Mouse (Mus musculus) cerebellum, adult 2 months (tissue): Measurements from ENCODE around the gene Hoxa1.

Source experiments
- CTCF ChIP-seq: fragments of 200-500 bp; IDR thresholded peaks from 2 replicates; pipeline ENCODE4 v1.5.1; 2011; ENCODE audit warnings: low read depth, mild to moderate bottlenecking, control low read depth, low read length, moderate library complexity, borderline replicate concordance; ENCODE audit not compliant: insufficient read depth
- POLR2A ChIP-seq: fragments of 200-500 bp; IDR thresholded peaks from 2 replicates; pipeline ENCODE4 v1.6.1; 2011; ENCODE audit warnings: low read length, control low read depth, borderline replicate concordance; ENCODE audit not compliant: insufficient read depth

DNA sequence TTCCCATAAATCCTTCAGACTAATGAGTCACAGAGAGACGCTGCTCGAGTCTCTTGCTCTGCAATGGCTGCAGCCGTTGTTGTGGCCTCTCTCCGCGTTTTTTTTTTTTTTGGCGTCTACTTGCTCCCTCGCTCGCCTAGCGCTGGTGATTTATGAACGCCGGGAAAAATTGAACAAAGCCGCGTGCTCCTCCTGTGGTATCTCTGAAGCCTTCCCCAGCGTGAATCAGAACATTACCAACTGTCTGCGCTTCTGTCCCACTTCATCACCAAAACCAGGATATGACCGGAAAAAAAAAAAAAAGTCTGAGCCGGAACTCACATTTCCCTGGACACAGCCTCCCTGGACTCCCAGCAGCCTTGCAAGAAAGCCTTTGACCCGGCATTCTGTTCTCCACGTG lies 27.1 kb upstream of the Hoxa1 start:
- no peak for TF ChIP-seq CTCF
- no peak for TF ChIP-seq POLR2A
